In the genomic region with DNA sequence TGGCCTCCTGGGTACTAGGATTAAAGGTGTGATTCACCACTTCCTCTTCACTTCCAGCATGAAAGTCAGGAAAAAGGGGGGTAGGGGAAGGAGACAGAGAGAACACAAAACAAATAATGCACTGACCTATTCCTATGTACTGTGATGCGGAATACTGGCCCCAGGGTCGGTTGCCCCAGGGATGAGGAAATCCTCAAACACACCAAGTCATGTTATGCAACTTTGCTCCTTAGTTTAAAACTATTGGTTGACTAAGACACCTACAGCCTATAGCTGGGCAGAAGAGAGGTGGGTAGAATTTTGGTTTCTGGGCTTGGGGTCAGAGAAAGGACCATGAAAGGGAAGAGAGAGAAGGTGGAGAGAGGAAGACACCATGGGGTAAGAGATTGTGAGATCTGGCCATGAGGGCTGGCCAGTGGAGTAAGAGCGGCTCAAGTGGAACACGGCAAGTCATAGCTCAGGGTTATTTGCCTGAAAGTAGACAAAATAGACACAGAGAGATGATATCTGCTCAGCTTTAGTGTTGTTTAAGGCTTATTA, we compare ENCODE assay signal across 22 mouse cellular contexts. TPM values are rescaled to one million over a fixed set of nuclear protein-coding genes. Genes with fewer than 3 reads are reported as not detected.
DNase-seq lines count a peak whose midpoint lies in the region; ATAC-seq and TF ChIP-seq lines count a peak whose summit lies in the region.
"Had no signal": no experiment of that assay in that cellular context is flagged by ENCODE, and none has a peak within 500 bp of the region (broad histone marks: within the 10 kb centered on the region; RNA-seq: fewer than 3 reads in every experiment).

No protein-coding gene starts in this region.

- no peak for DNase-seq in heart, adult 9 months (ENCODE audit: low spot score in 2 of 2)
- DNase-seq in urinary bladder, postnatal 4 days (ENCODE audit: low spot score in 2 of 2), result no peak
- DNase-seq: adrenal gland, adult 8-10 months; adrenal gland, postnatal 36 days; cerebellum, adult 11 months; cerebellum, adult 8-10 months; cerebellum, postnatal 25 days; gastrocnemius, adult 2 months; gastrocnemius, postnatal 36 days; heart, adult 18-20 months; heart, postnatal 14 days had no signal

- no peaks in the 10 kb centered on the region for H3K9me3 ChIP-seq in liver, embryonic 16.5 days (replicated peaks; ENCODE audit: control insufficient read depth, low read length)
- H3K9me3 ChIP-seq: embryonic facial prominence, embryonic 13.5 days; forebrain, embryonic 12.5 days; heart, embryonic 15.5 days; hindbrain, embryonic 13.5 days had no signal

- no peak overlapping the region for H3K4me2 ChIP-seq in liver, embryonic 16.5 days (ENCODE audit: low read depth, low read length)
- H3K4me2 ChIP-seq: embryonic facial prominence, embryonic 13.5 days; forebrain, embryonic 12.5 days; heart, embryonic 11.5 days; heart, embryonic 15.5 days; hindbrain, embryonic 13.5 days had no signal

- H3K4me1 ChIP-seq in bone marrow, adult 2 months (ENCODE audit: control insufficient read depth, insufficient read depth, low read length), result peaks cover 2% of the 10 kb centered on the region; the same call in 1 of the 2 replicates
- H3K4me1 ChIP-seq in liver, embryonic 16.5 days (ENCODE audit: control insufficient read depth, low read depth, low read length), result peaks cover 22% of the 10 kb centered on the region
- H3K4me1 ChIP-seq: embryonic facial prominence, embryonic 13.5 days; forebrain, embryonic 12.5 days; hindbrain, embryonic 13.5 days had no signal

- peak overlapping the region; percentile 11; the same call in 1 of the 2 replicates for H3K27ac ChIP-seq in bone marrow, adult 2 months (ENCODE audit: control insufficient read depth, insufficient read depth, low read depth, low read length, poor library complexity)
- peak overlapping the region; percentile 49 for H3K27ac ChIP-seq in liver, embryonic 16.5 days (ENCODE audit: low read length)
- H3K27ac ChIP-seq: embryonic facial prominence, embryonic 13.5 days; forebrain, embryonic 12.5 days; gastrocnemius, adult 2 months; heart, embryonic 15.5 days; hindbrain, embryonic 13.5 days; hindbrain, postnatal 0 days had no signal

- WGBS in bone marrow, adult 2 months, result 40% methylated on average over 4 of the region's 4 CpGs
- WGBS in liver, embryonic 16.5 days (ENCODE audit: insufficient replicate concordance), result 73% methylated on average over 4 of the region's 4 CpGs

- H3K27me3 ChIP-seq in liver, embryonic 16.5 days (ENCODE audit: control insufficient read depth, insufficient read depth, low read depth, low read length), result no peaks in the 10 kb centered on the region
- H3K27me3 ChIP-seq: embryonic facial prominence, embryonic 13.5 days; forebrain, embryonic 12.5 days; heart, embryonic 15.5 days; hindbrain, embryonic 13.5 days had no signal

- no peak overlapping the region for H3K4me3 ChIP-seq in bone marrow, adult 2 months (replicated peaks; ENCODE audit: control insufficient read depth, low read depth, low read length)
- H3K4me3 ChIP-seq in liver, embryonic 16.5 days (ENCODE audit: low read depth, low read length), result no peak overlapping the region
- H3K4me3 ChIP-seq: embryonic facial prominence, embryonic 13.5 days; forebrain, embryonic 12.5 days; gastrocnemius, adult 2 months; heart, embryonic 15.5 days; hindbrain, embryonic 13.5 days had no signal

- TF ChIP-seq POLR2A in bone marrow, adult 2 months (IDR thresholded peaks at IDR 0.05; ENCODE audit: borderline replicate concordance, control insufficient read depth, low read depth, low read length), result no peak

- peaks cover 5% of the 10 kb centered on the region for H3K36me3 ChIP-seq in liver, embryonic 16.5 days (ENCODE audit: control insufficient read depth, insufficient read depth)
- H3K36me3 ChIP-seq: forebrain, embryonic 12.5 days had no signal

- no peak overlapping the region for H3K9ac ChIP-seq in liver, embryonic 16.5 days (ENCODE audit: low read depth, low read length)
- H3K9ac ChIP-seq: embryonic facial prominence, embryonic 13.5 days; forebrain, embryonic 12.5 days; heart, embryonic 15.5 days; hindbrain, embryonic 13.5 days had no signal

- peak; percentile 94 for ATAC-seq in granulocyte monocyte progenitor cell, adult 5-6 weeks (replicated peaks; ENCODE audit: poor library complexity, severe bottlenecking)
- peak; percentile 82 for ATAC-seq in liver, embryonic 16.5 days (ENCODE audit: low read depth)
- ATAC-seq in neutrophil, adult 5-6 weeks (ENCODE audit: extremely low read depth, insufficient number of reproducible peaks, low FRiP score, poor library complexity, severe bottlenecking), result 0 out of 2 replicates have a peak, but pooled peaks have one; percentile 21
- ATAC-seq: forebrain, embryonic 16.5 days; hindbrain, postnatal 0 days had no signal

- no peak for TF ChIP-seq CTCF in bone marrow, adult 2 months (IDR thresholded peaks at IDR 0.05; ENCODE audit: control insufficient read depth, insufficient read depth, low read length)

RNA-seq across cellular contexts. Expression of a gene that starts 22.8 kb away (rescaled TPM):
- 21.4 and 60.0 TPM in 2 replicates for polyA plus RNA-seq in bone marrow, adult 2 months (2011; ENCODE audit: insufficient read depth, insufficient read length, low replicate concordance, missing spikeins)
- total RNA-seq in granulocyte monocyte progenitor cell, adult 5-6 weeks (2014; fragmentation: Nextera tagmentation), result 51.6 and 54.7 TPM in 2 replicates
- total RNA-seq in granulocyte monocyte progenitor cell, adult 5-6 weeks (2017), result 52.1 and 80.7 TPM in 2 replicates
- 32.8 and 39.2 TPM in 2 replicates for polyA plus RNA-seq in liver, embryonic 16.5 days (2015; fragmentation: Nextera tagmentation; extraction: Ambion mirVana)
- 383 and 443 TPM in 2 replicates for total RNA-seq in neutrophil, adult 5-6 weeks (2017)

RNA-seq across cellular contexts. Expression of a gene that starts 54.2 kb away (rescaled TPM):
- 54.2 and 71.2 TPM in 2 replicates for polyA plus RNA-seq in bone marrow, adult 2 months (2011; ENCODE audit: insufficient read depth, insufficient read length, low replicate concordance, missing spikeins)
- 1.1 and 1.5 TPM in 2 replicates for total RNA-seq in granulocyte monocyte progenitor cell, adult 5-6 weeks (2014; fragmentation: Nextera tagmentation)
- 0.93 and 1.6 TPM in 2 replicates for total RNA-seq in granulocyte monocyte progenitor cell, adult 5-6 weeks (2017)
- 26.0 and 29.7 TPM in 2 replicates for polyA plus RNA-seq in liver, embryonic 16.5 days (2015; fragmentation: Nextera tagmentation; extraction: Ambion mirVana)
- 0.74 and 0.93 TPM in 2 replicates for total RNA-seq in neutrophil, adult 5-6 weeks (2017)

RNA-seq across cellular contexts. Expression of a gene that starts 57.4 kb away (rescaled TPM):
- 8.6 and 16.5 TPM in 2 replicates for polyA plus RNA-seq in bone marrow, adult 2 months (2011; ENCODE audit: insufficient read depth, insufficient read length, low replicate concordance, missing spikeins)
- total RNA-seq in granulocyte monocyte progenitor cell, adult 5-6 weeks (2014; fragmentation: Nextera tagmentation), result 33.7 and 36.6 TPM in 2 replicates
- total RNA-seq in granulocyte monocyte progenitor cell, adult 5-6 weeks (2017), result 28.9 and 29.0 TPM in 2 replicates
- 8.1 and 8.3 TPM in 2 replicates for polyA plus RNA-seq in liver, embryonic 16.5 days (2015; fragmentation: Nextera tagmentation; extraction: Ambion mirVana)
- 20.9 and 22.5 TPM in 2 replicates for total RNA-seq in neutrophil, adult 5-6 weeks (2017)

Comparison
In these comparisons a context has a peak if more than half of its experiments do, and no peak if none do; other contexts are left out.
1. ATAC-seq: peak in every context shown above with its lines; median percentile 94 in granulocyte monocyte progenitor cell, adult 5-6 weeks; 82 in liver, embryonic 16.5 days; 21 in neutrophil, adult 5-6 weeks.